Mouse (Mus musculus) mouse embryonic stem cell (cell line): ENCODE measurements around the gene Miga2.

Experiments used
- in situ Hi-C, 2 experiments: fragments of 300-500 bp; cut with MboI; formaldehyde crosslinking; loops; 1 replicate in 1 of 2; 3 replicates in 1 of 2; pipeline ENCODE4 v1.14.3; 2019 to 2020; ENCODE audit warnings: low sequenced_read_pairs in 2 of 2, low pct_unique_long_range_greater_than_20kb in 1 of 2, mixed read lengths in 1 of 2; ENCODE audit not compliant: unreplicated experiment in 1 of 2

Miga2 gene

GRCm38 (mm10) chr2:30392114-30392576 is 28.1 kb downstream of the Miga2 start, which contains the start of gene Dolpp1:
Gene Dolpp1 (plus strand): TSS chr2:30392254.
- in situ Hi-C loops = no loop called here

- in situ Hi-C loops = no loop called here
Observed at GRCm38 (mm10) chr2:30392577-30393369, 28.7 kb downstream of the Miga2 start.

DNA sequence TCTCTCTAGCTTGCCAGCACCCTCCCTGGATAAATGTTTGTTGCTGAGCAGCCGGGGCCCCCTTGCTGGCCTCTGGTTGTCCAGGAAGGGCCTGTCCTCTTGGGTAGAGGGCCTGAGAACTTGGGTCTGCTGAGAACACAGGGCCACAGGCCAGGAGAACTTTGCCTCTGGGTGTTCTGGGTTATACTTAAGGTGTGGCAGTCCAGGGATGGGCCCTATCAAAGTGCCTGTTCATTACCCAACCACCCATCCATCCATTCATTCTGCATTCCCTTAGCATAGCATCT is 29.3 kb downstream of the Miga2 start:
- in situ Hi-C loops = no loop called here

- in situ Hi-C loops = no loop called here
Observed at GRCm38 (mm10) chr2:30395757-30396156, 31.7 kb downstream of the Miga2 start.

- in situ Hi-C loops = no loop called here
Observed at GRCm38 (mm10) chr2:30396246-30396645, 32.2 kb downstream of the Miga2 start.

DNA sequence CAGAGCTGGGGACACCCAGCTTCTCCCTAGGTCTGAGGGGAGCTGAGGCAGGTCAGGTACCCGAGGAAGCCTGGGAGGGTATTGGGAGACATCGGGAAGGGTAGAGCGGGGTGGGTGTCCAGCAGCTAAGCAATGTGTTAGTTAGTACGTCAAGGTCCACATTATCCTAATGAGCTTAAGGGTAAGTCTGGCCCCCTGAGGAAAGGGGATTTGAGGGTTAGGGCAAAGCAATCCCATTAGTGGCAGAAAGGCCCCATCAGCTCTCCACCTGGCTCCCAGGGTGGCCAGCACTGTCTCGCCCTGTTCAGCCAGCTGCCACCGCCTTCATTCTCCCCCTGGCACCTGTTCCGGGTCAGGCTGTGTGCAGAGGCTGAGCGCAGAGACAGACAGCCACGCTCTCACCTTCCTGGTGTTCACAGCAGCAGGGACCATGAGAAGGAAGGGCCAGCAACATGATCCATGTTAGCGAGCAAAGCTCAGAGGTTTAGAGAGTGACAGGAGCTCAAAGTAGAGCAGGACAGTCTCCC is 34.0 kb downstream of the Miga2 start:
- in situ Hi-C loops = no loop called here

DNA sequence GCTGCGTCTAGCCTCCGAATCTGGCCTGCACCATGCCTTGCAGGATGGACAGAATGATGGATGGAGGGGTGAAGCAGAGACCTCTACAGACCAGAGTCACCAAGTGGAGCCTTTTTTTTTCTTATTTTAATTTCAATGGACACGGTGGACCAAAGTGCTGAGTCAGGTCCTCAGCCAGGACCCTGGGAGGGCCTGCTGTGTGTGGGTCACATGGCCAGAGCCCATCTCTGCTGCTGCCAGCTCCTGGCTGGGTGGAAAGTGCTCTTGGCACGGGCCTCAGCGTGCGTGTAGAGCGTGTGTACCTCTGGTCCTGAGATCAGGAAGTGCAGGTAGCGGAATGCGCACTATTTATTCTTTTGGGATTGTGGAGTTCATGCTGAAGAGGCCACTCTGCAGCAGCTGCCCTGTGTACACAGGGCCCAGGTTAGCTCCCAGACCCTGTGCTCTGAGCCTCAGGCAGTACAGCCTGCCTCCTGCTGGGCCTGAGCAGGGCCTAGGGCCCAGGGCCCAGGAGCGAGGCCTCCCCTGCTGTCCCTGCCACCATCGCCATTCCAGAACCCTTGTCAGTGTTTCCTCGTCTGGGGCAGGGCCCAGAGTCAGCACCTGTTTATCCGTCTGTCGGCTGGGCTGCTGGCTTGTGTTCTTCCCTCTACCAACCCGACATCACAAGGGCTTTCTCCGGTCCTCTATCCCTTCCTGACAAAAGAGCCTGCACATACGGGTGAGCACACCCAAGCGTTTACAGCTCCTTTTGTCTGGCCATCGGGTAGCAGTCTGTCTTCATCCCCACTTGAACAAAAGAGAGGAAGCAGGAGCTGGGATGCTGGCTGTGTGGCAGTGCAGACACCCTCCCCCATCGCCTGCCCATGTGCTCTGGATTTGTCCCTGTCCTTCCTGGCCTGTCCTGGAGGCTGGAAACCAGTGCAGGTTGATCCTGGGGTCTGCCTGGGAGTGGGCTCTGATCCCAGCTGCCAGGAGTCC is 35.4 kb downstream of the Miga2 start:
- in situ Hi-C loops = no loop called here

DNA sequence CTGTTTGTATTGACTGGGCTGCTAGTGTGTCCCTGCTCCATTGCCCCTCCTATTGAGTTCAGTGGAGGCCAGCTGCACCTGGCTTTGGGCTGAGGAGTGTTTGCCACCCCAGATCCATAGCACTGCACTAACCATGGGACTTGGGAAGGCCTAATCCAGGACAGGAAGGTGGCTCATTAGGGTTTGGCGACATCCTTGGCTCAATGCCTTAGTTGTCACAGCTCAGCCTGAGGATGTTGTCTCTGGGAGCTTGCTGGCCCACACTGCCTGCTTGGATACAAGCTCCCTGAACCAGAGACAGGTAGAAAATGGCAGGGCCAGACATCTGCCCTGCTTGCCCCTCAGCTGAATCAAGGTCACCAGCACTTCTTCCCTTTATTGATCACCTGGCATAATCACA is 37.5 kb downstream of the Miga2 start:
- in situ Hi-C loops = no loop called here

GRCm38 (mm10) chr2:30402351-30402826 is 38.4 kb downstream of the Miga2 start:
- in situ Hi-C loops = no loop called here

- in situ Hi-C loops = no loop called here
Observed at GRCm38 (mm10) chr2:30402843-30403242, 38.8 kb downstream of the Miga2 start.

DNA sequence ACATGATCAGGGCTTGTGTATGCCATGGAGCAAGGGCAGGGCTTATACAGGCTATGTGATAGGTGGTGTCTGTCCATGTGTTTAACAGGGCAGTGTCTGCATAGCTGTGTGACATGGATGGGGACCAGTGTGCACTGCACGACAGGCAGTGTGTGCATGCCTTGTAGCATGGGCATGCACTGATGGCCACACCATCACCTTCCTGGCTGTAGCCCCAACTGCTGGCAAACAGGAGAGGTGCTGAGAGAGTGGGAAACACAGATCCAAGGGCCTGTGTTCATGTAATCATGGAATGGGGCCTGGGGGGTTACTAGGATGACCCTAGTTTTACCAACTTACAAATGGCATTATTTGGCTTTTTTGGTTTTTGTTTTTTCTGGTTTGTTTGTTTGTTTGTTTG is 39.8 kb downstream of the Miga2 start:
- in situ Hi-C loops = no loop called here

DNA sequence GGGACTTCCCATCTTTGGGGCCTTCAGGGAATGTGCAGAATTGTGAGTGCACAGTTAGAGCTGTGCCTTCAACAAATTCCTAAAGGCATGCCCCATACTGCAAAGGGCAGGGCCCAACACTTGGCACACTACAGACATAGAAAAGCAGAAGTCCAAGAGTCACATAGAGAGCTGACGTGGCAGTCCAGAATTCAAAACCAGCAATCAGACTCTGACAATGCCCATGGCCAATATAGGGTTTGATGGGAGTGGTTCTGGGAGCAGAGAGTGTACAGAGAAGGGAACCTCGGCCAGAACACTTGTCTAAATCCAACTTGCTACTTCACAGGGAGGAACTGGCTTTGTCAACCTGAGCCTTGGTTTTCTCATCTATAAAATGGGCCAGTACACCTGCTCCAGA is 43.2 kb downstream of the Miga2 start:
- in situ Hi-C loops = no loop called here

GRCm38 (mm10) chr2:30407778-30408177 is 43.7 kb downstream of the Miga2 start:
- in situ Hi-C loops = no loop called here

GRCm38 (mm10) chr2:30408452-30409100 is 44.5 kb downstream of the Miga2 start:
- in situ Hi-C loops = no loop called here

- in situ Hi-C loops = no loop called here
Observed at GRCm38 (mm10) chr2:30409454-30410176, 45.6 kb downstream of the Miga2 start.

GRCm38 (mm10) chr2:30413038-30413973 is 49.3 kb downstream of the Miga2 start:
- in situ Hi-C loops = no loop called here

- in situ Hi-C loops = no loop called here
Observed at GRCm38 (mm10) chr2:30414101-30414500, 50.1 kb downstream of the Miga2 start.
